Mouse (Mus musculus) colon, adult 2 months (tissue): ENCODE data around the gene Plbd1. TPM values are rescaled to one million over a fixed set of nuclear protein-coding genes. Genes with fewer than 3 reads are reported as not detected.

Experiments used
- polyA plus RNA-seq: library from polyadenylated mRNA; depleted of rRNA; stranded (reverse); fragments of >200 nt; gene quantifications from 2 replicates; pipeline ENCODE4 v1.2.3, GENCODE M21; 2012; rRNA removed

Gene Plbd1
- 41.7 and 49.9 TPM in 2 replicates for polyA plus RNA-seq

GRCm38 (mm10) chr6:136661706-136662016 lies at the start of gene Plbd1:
Gene Plbd1 (minus strand): TSS chr6:136661928.

Other genes starting within 250 kb of the Plbd1 start
- gene E330021D16Rik, start 246.4 kb downstream of the Plbd1 start, polyA plus RNA-seq = not detected in 2 replicates
- 13.8 and 15.7 TPM in 2 replicates for gene Atf7ip, start 155.8 kb downstream of the Plbd1 start, polyA plus RNA-seq
- 61.8 and 69.0 TPM in 2 replicates for gene Gucy2c, start 119.8 kb upstream of the Plbd1 start, polyA plus RNA-seq
- gene Hist4h4, start 142.5 kb upstream of the Plbd1 start, polyA plus RNA-seq = 1.1 and 1.9 TPM in 2 replicates
- 646 and 676 TPM in 2 replicates for gene H2afj, start 146.3 kb upstream of the Plbd1 start, polyA plus RNA-seq
- gene BC049715, start 165.7 kb upstream of the Plbd1 start, polyA plus RNA-seq = 5.2 and 5.5 TPM in 2 replicates
- gene Wbp11, start 166.3 kb upstream of the Plbd1 start, polyA plus RNA-seq = 33.6 and 35.0 TPM in 2 replicates
- not detected in 2 replicates for gene Smco3, start 173.5 kb upstream of the Plbd1 start, polyA plus RNA-seq
- gene Art4, start 195.8 kb upstream of the Plbd1 start, polyA plus RNA-seq = 0.34 and 0.43 TPM in 2 replicates
- 214 and 222 TPM in 2 replicates for gene Mgp, start 213.9 kb upstream of the Plbd1 start, polyA plus RNA-seq